Mouse (Mus musculus) MEL (cell line): ENCODE measurements at regions not wholly inside any gene's neighbourhood (a gene's known extent, or its start where the extent isn't known, plus 50 kb on each side); places are given as distances from the start of the nearest gene placed in this dataset.

ENCODE experiments used
- DNase-seq: peaks from one replicate; pipeline ENCODE4 v3.0.0; 2011; ENCODE audit warnings: low read depth, low spot score
- H3K27ac ChIP-seq: 2 replicates; pipeline ENCODE4 v1.5.1; 2012; ENCODE audit warnings: low read depth, mild to moderate bottlenecking, control low read depth, low read length, moderate library complexity; ENCODE audit not compliant: control insufficient read depth
- H3K27me3 ChIP-seq, 2 experiments: fragments of 150-350 bp in 1 of 2; sonication (generic) in 1 of 2; 2 replicates each; pipeline ENCODE4 v1.6.1; 2012; ENCODE audit warnings: low read length in 2 of 2, mild to moderate bottlenecking in 2 of 2, improper control_type of control experiment in 1 of 2, moderate library complexity in 1 of 2; ENCODE audit not compliant: insufficient read depth in 2 of 2, control insufficient read depth in 1 of 2
- H3K36me3 ChIP-seq, 2 experiments: 2 replicates each; pipeline ENCODE4 v1.6.1; 2012 to 2014; ENCODE audit warnings: low read length in 2 of 2, improper control_type of control experiment in 1 of 2, inconsistent platforms in 1 of 2, mild to moderate bottlenecking in 1 of 2; ENCODE audit not compliant: insufficient read depth in 2 of 2, control insufficient read depth in 1 of 2
- H3K4me1 ChIP-seq, 2 experiments: fragments of 150-350 bp in 1 of 2; sonication (generic) in 1 of 2; 2 replicates each; pipeline ENCODE4 v1.6.1; 2012; ENCODE audit warnings: low read length in 2 of 2, improper control_type of control experiment in 1 of 2, mild to moderate bottlenecking in 1 of 2; ENCODE audit not compliant: insufficient read depth in 2 of 2, control insufficient read depth in 1 of 2
- H3K4me3 ChIP-seq, 2 experiments: fragments of 150-350 bp in 1 of 2; sonication (generic) in 1 of 2; 2 replicates each; pipeline ENCODE4 v1.5.1; 2012; ENCODE audit warnings: low read depth in 2 of 2, low read length in 2 of 2, mild to moderate bottlenecking in 2 of 2, moderate library complexity in 2 of 2, control low read depth in 1 of 2, improper control_type of control experiment in 1 of 2; ENCODE audit not compliant: control insufficient read depth in 1 of 2, insufficient read depth in 1 of 2
- H3K79me2 ChIP-seq: 2 replicates; pipeline ENCODE4 v1.6.1; 2012; ENCODE audit warnings: mild to moderate bottlenecking, low read length, moderate library complexity; ENCODE audit not compliant: control insufficient read depth, poor library complexity, insufficient read depth
- H3K9ac ChIP-seq: 2 replicates; pipeline ENCODE4 v1.6.1; 2012; ENCODE audit warnings: low read depth, mild to moderate bottlenecking, control low read depth, low read length, moderate library complexity; ENCODE audit not compliant: control insufficient read depth, poor library complexity, severe bottlenecking
- H3K9me3 ChIP-seq: fragments of 150-350 bp; sonication (generic); replicated peaks from 2 replicates; pipeline ENCODE4 v1.6.1; 2012; ENCODE audit warnings: mild to moderate bottlenecking, low read length, improper control_type of control experiment, moderate library complexity; ENCODE audit not compliant: insufficient read depth
- BHLHE40 ChIP-seq: IDR thresholded peaks from 2 replicates; pipeline ENCODE4 v1.6.1; 2012; ENCODE audit warnings: low read depth, mild to moderate bottlenecking, inconsistent platforms, low read length, improper control_type of control experiment, borderline replicate concordance
- CHD1 ChIP-seq: IDR thresholded peaks from 2 replicates; pipeline ENCODE4 v1.6.1; 2012; ENCODE audit warnings: low read depth, mild to moderate bottlenecking, inconsistent platforms, low read length, improper control_type of control experiment
- CHD2 ChIP-seq: IDR thresholded peaks from 2 replicates; pipeline ENCODE4 v1.6.1; 2011; ENCODE audit warnings: low read length, improper control_type of control experiment
- JUND ChIP-seq: IDR thresholded peaks from 2 replicates; pipeline ENCODE4 v1.6.1; 2011; ENCODE audit warnings: low read depth, mild to moderate bottlenecking, improper control_type of control experiment, low read length
- MAZ ChIP-seq: IDR thresholded peaks from 2 replicates; pipeline ENCODE4 v1.6.1; 2012; ENCODE audit warnings: low read depth, mild to moderate bottlenecking, inconsistent platforms, low read length, improper control_type of control experiment
- NELFE ChIP-seq: IDR thresholded peaks from 2 replicates; pipeline ENCODE4 v1.6.1; 2011; ENCODE audit warnings: low read depth, low read length, improper control_type of control experiment
- POLR2AphosphoS5 ChIP-seq: IDR thresholded peaks from 2 replicates; pipeline ENCODE4 v1.6.1; 2012; ENCODE audit warnings: low read depth, borderline replicate concordance, mild to moderate bottlenecking, inconsistent platforms, low read length, moderate library complexity, mixed read lengths
- RAD21 ChIP-seq: IDR thresholded peaks from 2 replicates; pipeline ENCODE4 v1.6.1; 2011; ENCODE audit warnings: mild to moderate bottlenecking, low read depth, low read length, improper control_type of control experiment
- RCOR1 ChIP-seq: IDR thresholded peaks from 2 replicates; pipeline ENCODE4 v1.6.1; 2012; ENCODE audit warnings: low read depth, mild to moderate bottlenecking, inconsistent platforms, low read length, improper control_type of control experiment
- TAL1 ChIP-seq: IDR thresholded peaks from 2 replicates; pipeline ENCODE4 v1.6.1; 2012; ENCODE audit warnings: mild to moderate bottlenecking, inconsistent platforms, low read length, moderate library complexity, mixed read lengths
- TBP ChIP-seq: IDR thresholded peaks from 2 replicates; pipeline ENCODE4 v1.8.0; 2011; ENCODE audit warnings: low read depth, low read length, improper control_type of control experiment
- TCF12 ChIP-seq: IDR thresholded peaks from 2 replicates; pipeline ENCODE4 v1.6.1; 2014; ENCODE audit warnings: low read depth, mild to moderate bottlenecking, inconsistent platforms, low read length, improper control_type of control experiment, moderate library complexity
- UBTF ChIP-seq: IDR thresholded peaks from 2 replicates; pipeline ENCODE4 v1.6.1; 2012; ENCODE audit warnings: low read depth, mild to moderate bottlenecking, inconsistent platforms, low read length, improper control_type of control experiment, moderate library complexity, borderline replicate concordance; ENCODE audit not compliant: insufficient read depth
- USF2 ChIP-seq, 2 experiments: IDR thresholded peaks; 2 replicates each; pipeline ENCODE4 v1.6.1; 2011 to 2012; ENCODE audit warnings: improper control_type of control experiment in 2 of 2, low read length in 2 of 2, borderline replicate concordance in 1 of 2, inconsistent platforms in 1 of 2, low read depth in 1 of 2, mild to moderate bottlenecking in 1 of 2; ENCODE audit not compliant: insufficient read depth in 1 of 2

GRCm38 (mm10) chr4:96980311-96980710 is 195.3 kb upstream of the Gm12695 start:
- H3K27me3 ChIP-seq, result no peaks in the 10 kb centered on the region
- no peak for TF ChIP-seq JUND
- no peak overlapping the region for H3K9ac ChIP-seq
- no peaks in the 10 kb centered on the region for H3K36me3 ChIP-seq
- no peak overlapping the region for H3K4me3 ChIP-seq
- no peaks in the 10 kb centered on the region for H3K79me2 ChIP-seq
- no peaks in the 10 kb centered on the region for H3K9me3 ChIP-seq
- no peak for DNase-seq
- H3K27ac ChIP-seq, result no peak overlapping the region
- H3K4me1 ChIP-seq, result no peaks in the 10 kb centered on the region

GRCm38 (mm10) chr4:96979876-96980275 is 194.9 kb upstream of the Gm12695 start:
- DNase-seq, result no peak
- H3K4me3 ChIP-seq, result no peak overlapping the region
- no peaks in the 10 kb centered on the region for H3K9me3 ChIP-seq
- H3K4me1 ChIP-seq, result no peaks in the 10 kb centered on the region
- H3K79me2 ChIP-seq, result no peaks in the 10 kb centered on the region
- H3K27ac ChIP-seq, result no peak overlapping the region
- H3K36me3 ChIP-seq, result no peaks in the 10 kb centered on the region
- no peak overlapping the region for H3K9ac ChIP-seq
- H3K27me3 ChIP-seq, result no peaks in the 10 kb centered on the region
- no peak for TF ChIP-seq BHLHE40
- TF ChIP-seq POLR2AphosphoS5, result no peak
- no peak for TF ChIP-seq TCF12
- TF ChIP-seq UBTF, result no peak
- no peak for TF ChIP-seq NELFE
- no peak for TF ChIP-seq USF2 (IDR thresholded peaks at IDR 0.05; ENCODE audit: borderline replicate concordance in 1 of 2, insufficient read depth in 1 of 2, low read depth in 1 of 2, low read length in 2 of 2)
- TF ChIP-seq CHD2, result no peak

- no peak for DNase-seq
- no peaks in the 10 kb centered on the region for H3K27me3 ChIP-seq
- H3K79me2 ChIP-seq, result no peaks in the 10 kb centered on the region
- H3K36me3 ChIP-seq, result no peaks in the 10 kb centered on the region
- H3K9me3 ChIP-seq, result no peaks in the 10 kb centered on the region
- H3K4me3 ChIP-seq, result no peak overlapping the region
- H3K27ac ChIP-seq, result no peak overlapping the region
- no peak for TF ChIP-seq TCF12
- TF ChIP-seq CHD1, result no peak
- TF ChIP-seq RCOR1, result no peak
- TF ChIP-seq TBP, result no peak
- no peak for TF ChIP-seq BHLHE40
- no peak for TF ChIP-seq RAD21
- no peak for TF ChIP-seq MAZ
- TF ChIP-seq TAL1, result no peak
- no peak for TF ChIP-seq USF2 (IDR thresholded peaks at IDR 0.05; ENCODE audit: borderline replicate concordance in 1 of 2, insufficient read depth in 1 of 2, low read depth in 1 of 2, low read length in 2 of 2)
- no peak for TF ChIP-seq UBTF
- no peaks in the 10 kb centered on the region for H3K4me1 ChIP-seq
- H3K9ac ChIP-seq, result no peak overlapping the region
Observed at GRCm38 (mm10) chr4:96974935-96975334, 189.9 kb upstream of the Gm12695 start.
